Mouse (Mus musculus): Measurements from ENCODE around the gene Slc6a13. TPM values are rescaled to one million over a fixed set of nuclear protein-coding genes. Genes with fewer than 3 reads are reported as not detected.
A peak's percentile ranks its signal among the peaks of the same experiment; 100 is the strongest.

The Slc6a13 gene
- total RNA-seq, 2 experiments from 2014 or later: 14.5 to 17.8 TPM

DNA sequence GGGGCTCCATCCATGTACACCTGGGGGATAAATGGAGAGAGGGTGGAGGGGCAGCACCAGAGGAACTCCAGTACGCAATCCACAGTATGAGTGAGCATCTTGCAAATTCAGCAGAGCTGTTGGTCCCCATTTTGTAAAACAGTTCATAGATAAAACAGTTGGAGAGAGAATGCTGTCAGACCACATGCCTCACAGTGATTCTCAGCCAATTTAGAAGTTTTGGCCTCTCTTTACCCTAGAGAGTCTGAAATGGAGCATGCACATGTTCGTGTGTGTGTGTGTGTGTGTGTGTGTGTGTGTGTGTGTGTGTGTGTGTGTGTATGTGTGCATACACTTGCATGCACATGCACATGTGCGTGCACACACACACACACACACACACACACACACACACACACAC, 25.3 kb downstream of the Slc6a13 start:
- intact Hi-C loops (cut with DNase I): no loop called here
- DNase-seq (ENCODE audit: extremely low spot score in 1 of 2, low spot score in 2 of 2): no peak

DNA sequence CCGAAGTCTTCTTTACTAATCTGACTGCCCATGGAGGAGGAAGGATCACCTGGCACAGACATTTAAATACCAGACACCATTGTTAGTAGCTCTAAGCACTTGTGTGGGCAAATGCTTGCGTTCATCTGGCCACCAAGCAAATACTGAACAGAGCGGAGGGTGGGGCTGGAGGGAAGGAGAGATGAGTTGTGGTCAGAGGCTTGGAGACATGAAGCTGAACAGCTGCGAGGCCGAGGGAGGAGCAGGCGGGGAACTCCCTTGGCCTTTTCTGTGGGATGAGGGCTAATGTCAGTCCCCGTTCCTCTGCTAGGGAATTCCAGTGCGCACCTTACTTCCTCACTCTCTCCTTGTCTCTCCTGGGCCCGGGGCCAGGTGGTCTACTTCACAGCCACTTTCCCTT, 25.7 kb downstream of the Slc6a13 start:
- DNase-seq (ENCODE audit: extremely low spot score in 1 of 2, low spot score in 2 of 2): no peak
- intact Hi-C loops (cut with DNase I): no loop called here

DNA sequence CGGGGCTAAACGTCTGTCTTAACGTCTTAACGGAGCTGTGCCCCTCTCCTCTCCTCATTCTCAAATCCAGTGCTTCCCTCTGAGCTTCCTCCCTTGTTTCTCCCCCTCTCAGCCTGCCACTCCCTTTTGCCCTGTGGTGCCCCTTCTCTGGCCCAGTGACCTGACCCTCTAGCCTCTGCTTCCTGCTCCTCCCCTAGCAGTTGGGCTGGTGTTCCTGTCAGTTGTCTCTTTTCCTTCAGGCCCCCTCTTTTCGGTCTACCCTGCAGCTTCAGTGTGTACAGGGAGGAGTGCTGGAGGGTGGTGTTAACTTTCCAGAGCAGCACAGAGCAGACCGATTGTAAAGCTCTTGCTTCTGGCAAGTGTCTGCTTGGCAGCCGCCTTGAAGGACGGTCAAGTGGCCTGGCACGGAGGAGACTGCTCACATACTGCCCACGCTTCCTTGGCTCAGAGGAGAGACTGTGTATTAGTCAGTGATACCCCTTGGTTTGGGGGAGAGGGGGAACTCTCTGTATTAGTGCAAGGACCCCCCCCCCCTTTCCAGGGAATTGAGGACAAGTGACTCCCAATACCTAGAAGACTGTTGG, 26.6 kb downstream of the Slc6a13 start:
- intact Hi-C loops (cut with DNase I): no loop called here
- DNase-seq (ENCODE audit: extremely low spot score in 1 of 2, low spot score in 2 of 2): no peak

DNA sequence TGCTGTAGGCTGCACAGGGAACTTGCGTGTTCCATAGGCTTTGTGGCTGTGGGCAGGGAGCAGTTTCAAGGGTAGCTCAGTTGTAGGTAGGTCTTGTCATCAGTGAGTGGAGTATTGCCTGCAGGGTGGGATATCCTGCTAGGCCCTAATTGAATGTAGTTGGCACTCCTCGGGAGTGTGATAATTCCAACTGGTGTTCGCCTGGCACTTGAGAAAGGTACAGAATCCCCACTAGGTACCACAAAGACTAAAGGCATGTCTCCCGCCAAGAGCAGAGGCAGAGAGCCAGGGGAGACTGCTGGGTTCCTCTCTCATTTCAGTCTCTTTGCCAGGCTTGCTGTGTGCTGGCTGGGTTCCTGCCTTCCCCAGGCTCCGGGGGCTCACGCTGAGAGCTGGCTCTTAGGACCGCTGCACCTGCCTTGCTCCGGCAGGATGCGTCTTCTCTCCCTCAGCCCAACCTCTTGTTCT, 28.4 kb downstream of the Slc6a13 start:
- intact Hi-C loops (cut with DNase I): no loop called here
- DNase-seq (ENCODE audit: extremely low spot score in 1 of 2, low spot score in 2 of 2): peak; percentile 42 to 81

DNA sequence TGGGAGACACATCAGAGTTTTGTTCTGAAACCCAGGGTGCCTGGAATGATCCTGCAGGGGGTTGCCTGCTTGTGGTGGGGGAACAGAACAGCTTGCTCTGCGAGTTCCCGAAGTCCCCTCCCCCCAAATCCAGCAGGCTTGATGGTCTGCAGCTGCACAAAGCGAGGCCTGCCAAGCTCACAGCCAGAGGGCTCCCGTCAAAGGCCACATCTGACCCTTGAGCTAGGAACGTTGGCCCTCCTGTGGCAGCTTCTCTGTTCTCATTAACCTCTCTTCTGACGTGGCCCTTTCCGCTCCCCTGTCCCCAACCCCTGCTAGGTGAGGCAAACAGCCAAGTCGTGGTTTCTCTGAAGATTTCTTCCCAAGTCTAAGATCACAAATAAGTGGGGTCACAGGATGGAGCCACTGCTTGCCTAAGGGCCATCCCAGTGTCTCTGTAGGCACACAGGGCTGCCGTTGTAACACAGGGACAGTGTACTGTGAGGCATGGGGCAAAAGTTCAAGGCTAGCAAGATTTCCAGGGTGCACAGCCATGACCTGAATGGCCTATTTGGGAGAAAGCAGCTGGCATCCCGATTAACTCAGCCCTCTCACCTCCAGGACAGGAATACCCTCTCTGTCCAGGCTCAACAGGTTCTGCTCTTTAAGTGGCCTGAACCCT, 30.0 kb downstream of the Slc6a13 start:
- intact Hi-C loops (cut with DNase I): no loop called here
- peak in 1 of 2 experiments; percentile 87 for DNase-seq (ENCODE audit: extremely low spot score in 1 of 2, low spot score in 2 of 2)

DNA sequence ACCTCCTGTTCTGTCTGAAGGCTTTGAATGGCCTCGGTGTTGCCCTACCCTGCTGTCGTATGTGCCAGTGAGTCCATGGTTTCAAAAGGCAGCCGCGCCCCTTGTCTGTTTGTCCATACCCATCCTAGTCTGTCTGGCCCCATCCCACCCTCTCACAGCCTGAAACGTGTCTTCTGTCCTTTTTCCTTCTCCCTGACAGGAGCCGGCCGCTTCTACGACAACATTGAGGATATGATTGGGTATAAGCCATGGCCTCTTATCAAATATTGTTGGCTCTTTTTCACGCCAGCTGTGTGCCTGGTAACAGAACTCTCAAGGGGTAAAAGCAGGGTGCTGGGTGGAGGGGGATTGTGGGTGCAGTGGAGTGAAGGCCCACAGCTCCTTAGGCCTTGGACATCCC, 35.8 kb downstream of the Slc6a13 start:
- no peak for DNase-seq (ENCODE audit: extremely low spot score in 1 of 2, low spot score in 2 of 2)
- intact Hi-C loops (cut with DNase I): loop anchor here (5.0 kb wide), 1 partner anchor 196 kb away; no protein-coding TSS in a partner anchor

DNA sequence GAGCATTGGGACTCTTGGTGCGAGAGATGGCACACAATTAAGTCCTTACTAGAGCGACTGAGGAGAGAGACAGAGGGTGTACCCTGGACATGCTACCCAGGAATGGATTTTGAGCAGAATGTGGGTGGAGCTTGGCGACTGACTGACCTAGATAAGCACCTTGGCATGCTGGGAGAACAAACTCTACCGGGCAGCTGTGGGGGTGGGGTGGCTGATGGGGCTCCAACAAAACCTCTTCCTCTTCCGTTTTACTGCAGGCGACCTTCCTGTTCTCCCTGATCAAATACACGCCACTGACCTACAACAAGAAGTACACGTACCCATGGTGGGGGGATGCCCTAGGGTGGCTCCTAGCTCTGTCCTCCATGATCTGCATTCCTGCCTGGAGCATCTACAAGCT, 36.5 kb downstream of the Slc6a13 start:
- intact Hi-C loops (cut with DNase I): loop anchor here (5.0 kb wide), 1 partner anchor 196 kb away; no protein-coding TSS in a partner anchor
- DNase-seq (ENCODE audit: extremely low spot score in 1 of 2, low spot score in 2 of 2): peak in 1 of 2 experiments; percentile 56

DNA sequence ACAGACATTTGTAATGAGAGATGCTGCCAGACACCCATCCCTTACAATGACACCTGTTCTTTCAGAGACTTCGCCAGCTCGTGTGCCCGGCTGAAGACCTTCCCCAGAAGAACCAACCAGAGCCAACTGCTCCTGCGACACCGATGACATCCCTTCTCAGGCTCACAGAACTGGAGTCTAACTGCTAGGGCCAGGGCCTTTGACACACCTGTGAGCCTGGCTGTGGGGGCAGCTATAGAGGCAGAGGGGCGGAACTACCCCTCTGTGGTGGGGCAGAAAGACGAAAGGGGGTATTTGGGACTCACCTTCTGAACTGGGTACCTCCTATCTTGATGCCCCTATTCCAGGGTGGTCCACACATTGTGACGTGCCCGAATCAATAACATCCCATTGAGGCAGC, 37.2 kb downstream of the Slc6a13 start:
- intact Hi-C loops (cut with DNase I): loop anchor here (5.0 kb wide), 1 partner anchor 195 kb away; no protein-coding TSS in a partner anchor
- no peak for DNase-seq (ENCODE audit: extremely low spot score in 1 of 2, low spot score in 2 of 2)

DNA sequence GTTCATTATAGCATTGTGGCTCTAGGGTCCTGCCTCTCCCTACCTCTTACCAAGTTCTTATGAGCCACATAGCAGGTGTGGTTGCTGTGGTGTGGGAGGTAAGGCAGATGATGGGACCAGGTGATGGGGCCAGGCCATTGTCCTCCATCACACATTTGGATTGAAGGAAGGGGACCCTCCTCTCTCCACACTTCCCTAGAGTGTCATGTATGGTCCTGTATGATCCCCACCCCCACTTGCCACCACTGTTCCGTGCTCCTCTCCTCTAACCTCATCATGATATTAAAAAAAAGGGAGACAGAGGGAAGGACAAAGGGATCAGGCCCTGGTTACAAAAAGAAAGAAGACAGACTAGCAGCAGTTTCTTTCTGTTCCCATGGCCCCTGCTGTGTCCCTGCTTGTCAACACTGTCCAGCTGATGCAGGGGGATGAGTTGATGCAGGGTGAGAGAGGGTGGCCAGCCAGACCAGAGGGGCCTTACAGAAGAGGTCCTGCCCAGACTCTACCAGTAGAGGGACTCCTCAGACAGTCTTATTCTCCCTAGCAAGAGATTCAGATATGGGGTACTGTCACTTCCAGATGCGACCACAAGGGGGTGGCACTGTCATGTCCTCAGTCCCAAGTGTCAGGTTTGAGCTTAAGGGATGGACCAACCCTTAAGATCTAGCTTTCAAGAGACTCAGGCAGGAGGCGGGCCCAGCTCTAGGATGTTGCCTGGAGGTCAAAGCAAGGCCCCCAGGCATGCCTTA, 37.9 kb downstream of the Slc6a13 start:
- intact Hi-C loops (cut with DNase I): loop anchor here (5.0 kb wide), 1 partner anchor 194 kb away; no protein-coding TSS in a partner anchor
- peak; percentile 70 to 87 for DNase-seq (ENCODE audit: extremely low spot score in 1 of 2, low spot score in 2 of 2)

DNA sequence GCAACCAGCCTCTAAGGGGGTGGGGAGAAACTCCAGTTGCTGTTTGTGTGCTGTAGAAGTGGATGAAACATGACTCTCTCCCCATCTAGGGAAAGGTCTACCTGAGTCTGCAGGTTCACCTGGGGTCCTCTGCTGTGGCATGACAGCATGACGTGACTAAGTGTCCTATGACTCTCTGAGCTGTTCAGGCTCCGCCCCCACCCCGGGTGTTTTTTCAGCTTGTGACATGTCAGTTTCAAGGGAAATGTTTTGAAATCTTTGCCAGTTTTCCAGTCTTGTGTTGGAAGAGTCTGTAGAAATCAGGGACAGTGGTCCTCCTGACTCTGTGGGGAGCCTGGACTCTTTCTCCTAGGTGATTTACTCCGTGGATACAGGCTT, 38.5 kb downstream of the Slc6a13 start:
- intact Hi-C loops (cut with DNase I): loop anchor here (5.0 kb wide), 1 partner anchor 194 kb away; no protein-coding TSS in a partner anchor
- no peak for DNase-seq (ENCODE audit: extremely low spot score in 1 of 2, low spot score in 2 of 2)

DNA sequence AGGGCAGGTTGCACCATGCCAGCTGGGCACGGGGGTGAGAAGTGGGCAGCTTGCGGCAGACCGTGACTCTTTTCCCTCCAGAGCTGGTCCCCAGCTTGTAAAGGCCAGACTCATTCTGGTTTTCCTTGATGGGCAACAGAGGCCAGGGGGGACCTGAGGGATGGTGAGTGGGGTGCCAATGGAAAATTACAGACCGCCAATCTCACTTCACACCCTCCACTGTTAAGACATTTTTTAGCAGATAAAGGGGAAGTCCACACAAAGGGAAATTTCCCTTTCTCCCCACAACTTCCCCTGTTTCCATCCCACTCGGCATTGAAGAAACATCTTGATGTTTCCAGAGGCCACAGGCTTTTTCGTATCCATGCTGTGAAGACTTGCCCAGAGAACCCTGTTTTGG, 41.6 kb downstream of the Slc6a13 start:
- intact Hi-C loops (cut with DNase I): no loop called here
- no peak for DNase-seq (ENCODE audit: extremely low spot score in 1 of 2, low spot score in 2 of 2)

DNA sequence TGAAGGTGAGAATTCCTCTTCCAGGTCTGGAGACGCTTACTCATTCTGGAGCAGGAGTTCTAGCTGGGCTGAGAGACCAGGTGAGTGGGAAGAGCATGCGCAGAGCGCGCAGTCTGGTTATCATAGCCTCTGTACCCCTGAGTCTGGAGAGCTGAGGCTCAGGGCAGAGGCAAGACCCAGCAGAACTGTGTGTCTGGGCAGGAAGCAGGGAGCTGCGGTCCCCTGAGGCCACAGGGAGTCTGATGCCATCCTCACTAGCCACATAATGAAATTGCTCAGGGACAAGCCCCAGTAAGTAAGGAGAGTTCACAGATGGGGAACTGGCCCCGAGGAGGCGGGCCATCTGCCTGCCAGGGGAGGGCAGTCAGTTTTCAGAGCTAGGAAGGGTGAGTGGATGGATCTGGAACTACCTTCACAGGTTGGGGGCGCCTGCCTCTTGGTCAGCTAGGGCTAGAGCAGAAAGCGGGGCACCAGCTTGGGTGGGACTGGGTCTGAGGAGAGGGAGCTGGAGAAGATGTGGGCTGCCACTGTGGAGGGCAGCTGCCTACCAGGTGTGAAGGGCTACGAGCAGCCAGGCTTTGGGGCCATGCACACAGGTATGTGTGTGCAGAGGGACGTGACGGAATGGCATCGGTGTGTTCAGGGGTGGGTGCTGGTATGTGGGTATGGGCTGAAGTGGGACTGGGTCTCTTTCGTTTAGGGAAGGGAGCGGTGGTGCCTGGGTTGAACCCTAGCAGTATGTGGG, 43.2 kb downstream of the Slc6a13 start, which contains the start of gene Slc6a12:
TSS of gene Slc6a12 (plus strand) at position 51 of the 745 bp plus-strand sequence.
- no peak for DNase-seq (ENCODE audit: extremely low spot score in 1 of 2, low spot score in 2 of 2)
- intact Hi-C loops (cut with DNase I): no loop called here

DNA sequence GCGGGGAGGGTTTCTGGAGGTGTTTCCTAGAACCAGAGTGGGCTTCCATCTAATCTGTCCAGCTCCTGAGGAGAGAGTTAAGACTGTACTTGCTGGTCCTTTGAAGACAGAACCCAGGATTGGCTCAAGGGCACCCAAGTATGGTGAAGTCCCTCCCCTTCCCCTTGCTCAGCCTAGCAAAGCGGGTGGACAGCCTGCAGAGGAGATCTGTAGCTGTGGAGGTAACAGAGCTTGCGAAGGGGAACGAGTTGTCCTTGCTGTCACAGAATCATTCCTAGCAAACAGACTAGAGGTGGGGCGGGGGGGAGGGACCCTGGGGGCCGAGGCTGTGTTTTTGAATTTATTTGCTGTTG, 43.7 kb downstream of the Slc6a13 start:
- intact Hi-C loops (cut with DNase I): no loop called here

DNA sequence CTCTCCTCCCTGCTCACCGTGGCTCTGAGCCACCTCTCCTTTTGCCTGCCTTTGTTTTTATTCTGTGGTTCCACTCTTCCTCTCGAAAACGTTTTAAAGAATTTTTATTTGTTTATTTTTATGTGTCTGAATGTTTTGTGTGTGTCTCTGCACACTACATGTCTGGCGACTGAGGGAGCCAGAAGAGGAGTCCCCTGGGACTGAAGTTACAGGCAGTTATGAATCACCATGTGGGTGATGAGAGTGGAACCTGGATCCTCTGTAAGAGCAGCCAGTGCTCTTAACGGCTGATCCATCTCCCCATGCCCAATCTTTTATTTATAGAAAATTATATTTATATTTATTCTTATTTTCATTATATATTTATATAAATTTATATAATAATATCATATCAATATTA, 44.3 kb downstream of the Slc6a13 start:
- no peak for DNase-seq (ENCODE audit: extremely low spot score in 1 of 2, low spot score in 2 of 2)
- intact Hi-C loops (cut with DNase I): no loop called here

More for the DNA sequence above, 43.7 kb downstream of the Slc6a13 start:
- no peak for DNase-seq (ENCODE audit: extremely low spot score in 1 of 2, low spot score in 2 of 2)

DNA sequence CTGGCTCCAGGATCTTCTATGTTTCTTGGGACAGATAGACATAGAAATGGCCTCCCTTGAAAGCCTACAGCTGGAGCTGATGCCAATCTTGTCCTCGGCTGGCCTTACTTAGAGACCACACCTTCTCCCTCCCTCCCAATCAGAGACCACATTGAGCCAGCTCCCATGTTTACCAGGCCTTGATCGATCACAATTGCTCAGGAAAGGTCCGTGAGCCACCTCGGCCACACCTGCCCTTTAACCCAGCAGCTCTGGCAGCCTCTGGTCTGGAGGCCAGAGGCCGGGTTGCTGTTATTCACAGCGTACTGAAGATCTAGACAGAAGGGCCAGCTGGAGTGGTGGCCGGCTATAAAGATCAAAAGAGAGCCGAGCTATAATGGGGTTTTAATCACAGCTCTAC, 46.4 kb downstream of the Slc6a13 start:
- intact Hi-C loops (cut with DNase I): no loop called here
- no peak for DNase-seq (ENCODE audit: extremely low spot score in 1 of 2, low spot score in 2 of 2)

DNA sequence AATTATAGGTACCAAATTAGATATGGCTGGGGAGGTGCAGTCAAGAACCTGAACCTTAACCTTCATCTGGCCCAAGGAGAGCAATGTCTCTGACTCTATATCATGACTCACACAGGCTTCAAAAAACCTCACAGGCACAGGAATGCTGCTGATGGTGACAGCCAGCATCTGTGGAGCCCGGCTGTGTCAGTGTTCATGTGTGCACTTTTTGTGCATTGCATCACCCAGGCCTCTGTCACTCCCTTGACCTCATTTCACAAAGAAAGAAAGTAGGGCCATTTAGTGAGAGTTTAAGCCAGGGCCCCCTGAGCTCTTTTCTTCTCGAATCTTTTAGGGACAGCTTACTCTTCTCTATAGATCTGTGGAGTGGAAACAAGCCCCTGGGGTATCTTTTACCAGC, 52.2 kb downstream of the Slc6a13 start:
- intact Hi-C loops (cut with DNase I): no loop called here
- DNase-seq (ENCODE audit: extremely low spot score in 1 of 2, low spot score in 2 of 2): no peak

DNA sequence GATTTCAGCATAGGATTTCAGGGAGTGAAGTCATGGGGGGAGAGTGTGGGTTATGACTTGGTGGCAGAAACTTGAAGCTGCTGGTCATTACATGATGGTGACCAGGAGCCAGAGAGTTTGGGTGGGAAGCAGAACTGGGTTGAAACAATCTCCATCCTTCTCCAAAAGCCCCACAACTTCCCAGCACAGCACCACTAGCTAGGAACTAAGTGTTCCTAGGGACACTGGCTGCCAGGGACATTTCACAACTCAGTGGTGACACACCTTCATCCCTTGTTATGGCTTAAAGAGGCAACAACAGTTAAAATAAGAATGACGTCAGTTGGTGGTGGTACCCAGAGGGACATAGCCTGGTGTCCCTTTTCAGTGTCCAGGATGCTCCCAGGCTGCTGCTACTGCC, 56.0 kb downstream of the Slc6a13 start:
- intact Hi-C loops (cut with DNase I): no loop called here
- no peak for DNase-seq (ENCODE audit: extremely low spot score in 1 of 2, low spot score in 2 of 2)

DNA sequence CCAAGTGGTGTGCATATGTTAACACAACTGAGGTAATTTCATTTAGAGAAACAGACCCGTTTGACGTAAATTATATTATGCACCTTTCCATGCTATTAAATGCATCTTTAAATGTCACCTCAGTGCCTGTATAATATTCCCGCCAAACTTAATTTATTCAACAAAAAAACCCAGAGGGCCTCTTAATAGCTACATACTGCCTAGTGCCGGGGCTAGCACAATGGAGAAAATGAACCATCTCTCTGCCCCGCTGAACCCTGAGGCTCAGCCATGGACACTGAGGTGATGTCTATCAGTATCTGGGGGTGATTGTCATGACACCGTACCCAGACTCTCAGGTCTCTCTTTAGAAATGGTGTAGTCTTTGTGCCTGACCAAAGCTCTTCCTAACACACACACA, 57.2 kb downstream of the Slc6a13 start:
- intact Hi-C loops (cut with DNase I): no loop called here
- DNase-seq (ENCODE audit: extremely low spot score in 1 of 2, low spot score in 2 of 2): no peak

DNA sequence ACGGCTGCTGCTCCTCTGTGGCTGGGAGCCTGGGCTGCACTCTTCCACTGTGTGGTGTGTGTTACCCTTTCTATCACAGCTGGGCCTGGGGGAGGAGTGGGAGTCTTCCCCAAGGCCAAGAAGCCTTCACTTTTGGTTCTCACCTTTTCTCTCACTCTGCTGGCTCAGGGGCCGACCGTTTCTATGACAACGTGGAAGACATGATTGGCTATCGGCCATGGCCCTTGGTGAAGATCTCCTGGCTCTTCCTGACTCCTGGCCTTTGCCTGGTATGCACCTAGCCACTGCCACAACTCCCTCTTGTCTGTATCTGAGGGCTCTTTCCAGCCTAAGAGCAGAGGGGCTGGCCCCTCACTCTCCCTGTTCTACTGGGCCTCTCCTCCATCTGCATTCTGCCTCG, 63.0 kb downstream of the Slc6a13 start:
- intact Hi-C loops (cut with DNase I): no loop called here
- no peak for DNase-seq (ENCODE audit: extremely low spot score in 1 of 2, low spot score in 2 of 2)
